Comparison of ENCODE assay signal across 31 mouse cellular contexts in genomic region chr4:137104447-137105044, GRCm38 (mm10). TPM values are rescaled to one million over a fixed set of nuclear protein-coding genes. Genes with fewer than 3 reads are reported as not detected.
DNase-seq lines count a peak whose midpoint lies in the region; ATAC-seq lines count a peak whose summit lies in the region.
"Had no signal": no experiment of that assay in that cellular context is flagged by ENCODE, and none has a peak within 500 bp of the region (broad histone marks: within the 10 kb centered on the region; RNA-seq: fewer than 3 reads in every experiment).

No protein-coding gene starts in this region.

- no peak overlapping the region for H3K4me3 ChIP-seq in forebrain, embryonic 10.5 days
- H3K4me3 ChIP-seq in forebrain, embryonic 15.5 days: no peak overlapping the region
- no peak overlapping the region for H3K4me3 ChIP-seq in embryonic facial prominence, embryonic 13.5 days
- no peak overlapping the region for H3K4me3 ChIP-seq in limb, embryonic 11.5 days (ENCODE audit: low read depth, low read length)
- no peak overlapping the region for H3K4me3 ChIP-seq in liver, embryonic 12.5 days
- H3K4me3 ChIP-seq: heart, adult 2 months; heart, embryonic 12.5 days; hindbrain, embryonic 13.5 days; midbrain, embryonic 13.5 days; neural tube, embryonic 15.5 days; stomach, embryonic 15.5 days had no signal

- no peak for DNase-seq in forebrain, embryonic 10.5 days (ENCODE audit: extremely low spot score, low spot score)
- DNase-seq in limb, embryonic 11.5 days (ENCODE audit: low spot score): peak; percentile 60
- no peak for DNase-seq in kidney, adult 18-20 months
- DNase-seq in thymus, postnatal 10 days (ENCODE audit: low spot score in 2 of 2): no peak
- DNase-seq: adrenal gland, postnatal 25 days; cerebellum, adult 11-12 months; cerebellum, adult 9-11 months; heart, adult 2 months; heart, postnatal 4 days; kidney, adult 2 months; kidney, postnatal 4 days; lung, adult 2 months; lung, postnatal 10 days; retina, postnatal 1 day; right cerebral cortex, postnatal 25 days; thymus, adult 18-20 months; thymus, postnatal 36 days had no signal

- H3K27ac ChIP-seq in forebrain, embryonic 10.5 days: peak overlapping the region; percentile 44; the same call in 1 of the 2 replicates
- no peak overlapping the region for H3K27ac ChIP-seq in forebrain, embryonic 15.5 days (replicated peaks)
- H3K27ac ChIP-seq in embryonic facial prominence, embryonic 13.5 days: peak overlapping the region; percentile 80
- 0 out of 2 replicates have a peak overlapping the region, but pooled peaks have one; percentile 67 for H3K27ac ChIP-seq in limb, embryonic 11.5 days (replicated peaks; ENCODE audit: low read depth, low read length)
- H3K27ac ChIP-seq in liver, embryonic 12.5 days: no peak overlapping the region
- H3K27ac ChIP-seq: heart, adult 2 months; hindbrain, embryonic 13.5 days; kidney, postnatal 0 days; liver, embryonic 14.5 days; macrophage; midbrain, embryonic 13.5 days; neural tube, embryonic 15.5 days; stomach, embryonic 15.5 days had no signal

- H3K36me3 ChIP-seq in forebrain, embryonic 10.5 days (replicated peaks): no peaks in the 10 kb centered on the region
- no peaks in the 10 kb centered on the region for H3K36me3 ChIP-seq in forebrain, embryonic 15.5 days
- no peaks in the 10 kb centered on the region for H3K36me3 ChIP-seq in embryonic facial prominence, embryonic 13.5 days
- H3K36me3 ChIP-seq in limb, embryonic 11.5 days (ENCODE audit: control insufficient read depth, insufficient read depth, low read length): no peaks in the 10 kb centered on the region
- H3K36me3 ChIP-seq in liver, embryonic 12.5 days: no peaks in the 10 kb centered on the region
- H3K36me3 ChIP-seq: heart, embryonic 12.5 days; hindbrain, embryonic 13.5 days; midbrain, embryonic 13.5 days; neural tube, embryonic 15.5 days; stomach, embryonic 15.5 days had no signal

- no peak overlapping the region for H3K4me2 ChIP-seq in forebrain, embryonic 15.5 days (replicated peaks)
- peak overlapping the region; percentile 29 for H3K4me2 ChIP-seq in embryonic facial prominence, embryonic 13.5 days
- no peak overlapping the region for H3K4me2 ChIP-seq in limb, embryonic 11.5 days (ENCODE audit: low read depth, severe bottlenecking)
- no peak overlapping the region for H3K4me2 ChIP-seq in liver, embryonic 12.5 days
- H3K4me2 ChIP-seq: heart, embryonic 12.5 days; hindbrain, embryonic 13.5 days; midbrain, embryonic 13.5 days; neural tube, embryonic 15.5 days; stomach, embryonic 15.5 days had no signal

- H3K9me3 ChIP-seq in forebrain, embryonic 10.5 days: no peaks in the 10 kb centered on the region
- no peaks in the 10 kb centered on the region for H3K9me3 ChIP-seq in forebrain, embryonic 15.5 days
- H3K9me3 ChIP-seq in embryonic facial prominence, embryonic 13.5 days: no peaks in the 10 kb centered on the region
- no peaks in the 10 kb centered on the region for H3K9me3 ChIP-seq in limb, embryonic 11.5 days (ENCODE audit: control insufficient read depth, low read length)
- H3K9me3 ChIP-seq in liver, embryonic 12.5 days (replicated peaks): no peaks in the 10 kb centered on the region
- H3K9me3 ChIP-seq: heart, embryonic 12.5 days; hindbrain, embryonic 13.5 days; midbrain, embryonic 13.5 days; neural tube, embryonic 15.5 days; stomach, embryonic 15.5 days had no signal

- 78% methylated on average over 10 of the region's 10 CpGs for WGBS in forebrain, embryonic 10.5 days
- 80% methylated on average over 10 of the region's 10 CpGs for WGBS in forebrain, embryonic 15.5 days
- WGBS in embryonic facial prominence, embryonic 13.5 days: 29% methylated on average over 10 of the region's 10 CpGs
- WGBS in limb, embryonic 11.5 days: 28% methylated on average over 10 of the region's 10 CpGs
- 64% methylated on average over 10 of the region's 10 CpGs for WGBS in liver, embryonic 12.5 days (ENCODE audit: insufficient replicate concordance)

- ATAC-seq in forebrain, embryonic 15.5 days (replicated peaks): no peak
- ATAC-seq in embryonic facial prominence, embryonic 13.5 days (ENCODE audit: insufficient number of reproducible peaks, insufficient read depth, low FRiP score, low TSS enrichment, low read depth): peak; percentile 48; the same call in 1 of the 2 replicates
- ATAC-seq in limb, embryonic 11.5 days (ENCODE audit: insufficient number of reproducible peaks, low FRiP score, low TSS enrichment, low read depth): no peak
- no peak for ATAC-seq in liver, embryonic 12.5 days
- ATAC-seq: forebrain, embryonic 14.5 days; inflammation-experienced regulatory T-cells, adult 6 months; midbrain, embryonic 13.5 days; Patski had no signal

- 0 out of 2 replicates have a peak, but pooled peaks cover 3% of the 10 kb centered on the region for H3K4me1 ChIP-seq in forebrain, embryonic 10.5 days
- no peaks in the 10 kb centered on the region for H3K4me1 ChIP-seq in forebrain, embryonic 15.5 days
- peaks cover 24% of the 10 kb centered on the region for H3K4me1 ChIP-seq in embryonic facial prominence, embryonic 13.5 days
- H3K4me1 ChIP-seq in limb, embryonic 11.5 days (ENCODE audit: control insufficient read depth, insufficient read depth, low read length): peaks cover 8% of the 10 kb centered on the region
- H3K4me1 ChIP-seq in liver, embryonic 12.5 days: no peaks in the 10 kb centered on the region
- H3K4me1 ChIP-seq: heart, embryonic 12.5 days; hindbrain, embryonic 13.5 days; midbrain, embryonic 13.5 days; neural tube, embryonic 15.5 days; stomach, embryonic 15.5 days had no signal

- no peak overlapping the region for H3K9ac ChIP-seq in forebrain, embryonic 15.5 days (replicated peaks)
- H3K9ac ChIP-seq in embryonic facial prominence, embryonic 13.5 days: no peak overlapping the region
- no peak overlapping the region for H3K9ac ChIP-seq in limb, embryonic 11.5 days (ENCODE audit: low read length)
- no peak overlapping the region for H3K9ac ChIP-seq in liver, embryonic 12.5 days
- H3K9ac ChIP-seq: heart, embryonic 12.5 days; hindbrain, embryonic 13.5 days; liver, embryonic 14.5 days; midbrain, embryonic 13.5 days; neural tube, embryonic 15.5 days; stomach, embryonic 15.5 days had no signal

- H3K27me3 ChIP-seq in forebrain, embryonic 10.5 days (ENCODE audit: poor library complexity, severe bottlenecking): no peaks in the 10 kb centered on the region
- H3K27me3 ChIP-seq in forebrain, embryonic 15.5 days: no peaks in the 10 kb centered on the region
- H3K27me3 ChIP-seq in embryonic facial prominence, embryonic 13.5 days: no peaks in the 10 kb centered on the region
- H3K27me3 ChIP-seq in limb, embryonic 11.5 days (ENCODE audit: control insufficient read depth, insufficient read depth, low read length): no peaks in the 10 kb centered on the region
- peaks cover 50% of the 10 kb centered on the region for H3K27me3 ChIP-seq in liver, embryonic 12.5 days (replicated peaks)
- H3K27me3 ChIP-seq: neural tube, embryonic 15.5 days; Patski; stomach, embryonic 15.5 days had no signal

RNA-seq across cellular contexts. Expression of gene Zbtb40, which starts 55.9 kb away (rescaled TPM):
- polyA plus RNA-seq in forebrain, embryonic 10.5 days (2016; fragmentation: Nextera tagmentation; extraction: Ambion mirVana): 5.5 and 6.2 TPM in 2 replicates
- polyA plus RNA-seq in forebrain, embryonic 15.5 days (2015; fragmentation: Nextera tagmentation; extraction: Ambion mirVana): 5.1 and 5.7 TPM in 2 replicates
- polyA plus RNA-seq in embryonic facial prominence, embryonic 13.5 days (2015; fragmentation: Nextera tagmentation; extraction: Ambion mirVana): 4.5 and 4.9 TPM in 2 replicates
- polyA plus RNA-seq in limb, embryonic 11.5 days (2014; fragmentation: Nextera tagmentation; extraction: Ambion mirVana): 5.1 and 6.0 TPM in 2 replicates
- polyA plus RNA-seq in liver, embryonic 12.5 days (2016; fragmentation: Nextera tagmentation; extraction: Ambion mirVana): 3.0 and 3.2 TPM in 2 replicates

Comparison
In these comparisons a context has a peak if more than half of its experiments do, and no peak if none do; other contexts are left out.
1. H3K27ac ChIP-seq: peak in forebrain, embryonic 10.5 days (single experiment), embryonic facial prominence, embryonic 13.5 days (single experiment) and limb, embryonic 11.5 days (single experiment); none in forebrain, embryonic 15.5 days (single experiment) and liver, embryonic 12.5 days (single experiment).